Mouse (Mus musculus): ENCODE measurements around the gene Ces1d. TPM values are rescaled to one million over a fixed set of nuclear protein-coding genes. Genes with fewer than 3 reads are reported as not detected.

The Ces1d gene
- polyA plus RNA-seq, 1 experiment from 2014 or later, result 3.3 TPM

- no peak for DNase-seq (ENCODE audit: low spot score)
Observed at GRCm38 (mm10) chr8:93147331-93147730, 50.3 kb downstream of the Ces1d start.

- DNase-seq (ENCODE audit: low spot score), result peak; percentile 10
Observed at GRCm38 (mm10) chr8:93140696-93141095, 56.9 kb downstream of the Ces1d start.

GRCm38 (mm10) chr8:93132196-93132595 lies 65.4 kb downstream of the Ces1d start:
- DNase-seq (ENCODE audit: low spot score), result peak; percentile 3

GRCm38 (mm10) chr8:93131233-93131980 lies 66.2 kb downstream of the Ces1d start, which contains the start of gene Ces1c:
Ces1c (minus strand) TSS chr8:93131283.
- DNase-seq (ENCODE audit: low spot score), result no peak

GRCm38 (mm10) chr8:93126476-93126875 lies 71.2 kb downstream of the Ces1d start:
- DNase-seq (ENCODE audit: low spot score), result no peak

GRCm38 (mm10) chr8:93122005-93122404 lies 75.6 kb downstream of the Ces1d start:
- DNase-seq (ENCODE audit: low spot score), result no peak

Other genes starting within 250 kb of the Ces1d start
- 0.06 and 0.27 TPM in 2 replicates for gene Slc6a2, start 237.8 kb downstream of the Ces1d start, polyA plus RNA-seq (2015; fragmentation: Nextera tagmentation; extraction: Ambion mirVana)
- gene Ces1a, start 149.6 kb downstream of the Ces1d start, polyA plus RNA-seq (2015; fragmentation: Nextera tagmentation; extraction: Ambion mirVana), result 0.25 and 0.26 TPM in 2 replicates
- gene Ces1b, start 117.8 kb downstream of the Ces1d start, polyA plus RNA-seq (2015; fragmentation: Nextera tagmentation; extraction: Ambion mirVana), result 0.35 and 0.48 TPM in 2 replicates
- 0.18 TPM in 2 replicates for gene Ces1c, start 66.6 kb downstream of the Ces1d start, polyA plus RNA-seq (2015; fragmentation: Nextera tagmentation; extraction: Ambion mirVana)
- gene Ces1e, start 31.8 kb upstream of the Ces1d start, polyA plus RNA-seq (2015; fragmentation: Nextera tagmentation; extraction: Ambion mirVana), result 0.12 and 0.27 TPM in 2 replicates
- gene Ces1f, start 81.9 kb upstream of the Ces1d start, polyA plus RNA-seq (2015; fragmentation: Nextera tagmentation; extraction: Ambion mirVana), result 0.69 and 0.77 TPM in 2 replicates
- 0.17 TPM in 1 of 2 replicates, not detected in the other for gene Ces1g, start 139.5 kb upstream of the Ces1d start, polyA plus RNA-seq (2015; fragmentation: Nextera tagmentation; extraction: Ambion mirVana)
- 0.27 and 0.36 TPM in 2 replicates for gene Ces1h, start 181.9 kb upstream of the Ces1d start, polyA plus RNA-seq (2015; fragmentation: Nextera tagmentation; extraction: Ambion mirVana)